Mouse (Mus musculus): ENCODE results near the gene Timm23.
"Not testable (repeated sequence)": the region's sequence is repeated elsewhere in the genome, so short reads cannot be mapped to it uniquely, and the experiment has no call there.

Gene Timm23

DNA sequence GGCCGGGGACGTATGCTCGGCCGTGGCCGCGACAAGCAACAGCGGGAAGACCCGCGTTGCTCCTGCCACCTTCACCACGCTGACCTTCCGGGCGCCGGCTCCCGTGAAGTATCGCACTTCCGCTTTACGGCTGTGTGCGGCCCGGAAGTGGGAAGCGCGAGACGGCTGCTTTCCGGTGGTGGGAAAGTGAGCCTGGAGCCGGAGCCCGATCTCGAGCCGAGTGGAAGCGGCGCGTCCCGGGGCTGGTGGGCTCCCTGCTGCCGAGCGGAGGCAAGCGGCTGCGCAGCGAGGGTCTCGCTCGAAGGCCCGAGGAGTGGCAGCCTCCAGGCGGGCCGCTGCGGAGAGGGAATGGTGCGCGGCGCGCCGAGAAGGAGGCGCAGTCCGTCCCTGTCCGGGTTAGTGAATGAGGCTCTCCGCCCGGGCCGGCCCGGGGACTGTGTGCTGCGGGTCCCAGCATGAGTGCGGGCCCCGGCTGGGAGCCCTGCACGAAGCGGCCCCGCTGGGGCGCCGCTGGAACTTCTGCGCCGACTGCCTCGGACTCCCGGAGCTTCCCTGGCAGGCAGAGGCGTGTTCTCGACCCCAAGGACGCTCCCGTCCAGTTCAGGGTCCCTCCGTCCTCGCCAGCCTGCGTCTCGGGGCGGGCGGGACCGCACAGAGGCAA lies at the start of gene Timm23, which contains the start of gene Parg:
Timm23 (minus strand) TSS at position 108 of the 661 bp plus-strand sequence.
Parg (plus strand) TSS at position 159 of the 661 bp plus-strand sequence.
- DNase-seq (ENCODE audit: low read depth, low spot score) = peak; percentile 88

DNA sequence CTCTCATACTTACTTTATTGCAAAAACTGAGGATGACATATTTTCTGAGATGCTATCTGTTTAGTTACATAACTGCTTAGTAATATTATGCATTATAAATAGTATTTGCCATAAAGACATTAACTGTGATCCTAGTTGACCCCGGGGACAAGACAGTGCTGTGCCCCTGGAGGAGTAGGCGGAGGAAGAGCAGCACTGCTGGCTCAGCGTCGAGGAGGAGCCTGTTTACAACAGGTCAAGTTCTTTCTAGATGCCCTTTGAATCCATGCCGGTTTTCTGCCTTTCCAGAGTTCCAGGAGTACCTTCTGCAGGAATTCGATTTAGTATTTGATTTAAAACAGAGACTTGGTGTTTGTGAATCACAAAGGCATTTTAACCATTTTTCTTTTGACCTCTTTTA lies 47.9 kb upstream of the Timm23 start:
- no peak for DNase-seq (ENCODE audit: low read depth, low spot score)

DNA sequence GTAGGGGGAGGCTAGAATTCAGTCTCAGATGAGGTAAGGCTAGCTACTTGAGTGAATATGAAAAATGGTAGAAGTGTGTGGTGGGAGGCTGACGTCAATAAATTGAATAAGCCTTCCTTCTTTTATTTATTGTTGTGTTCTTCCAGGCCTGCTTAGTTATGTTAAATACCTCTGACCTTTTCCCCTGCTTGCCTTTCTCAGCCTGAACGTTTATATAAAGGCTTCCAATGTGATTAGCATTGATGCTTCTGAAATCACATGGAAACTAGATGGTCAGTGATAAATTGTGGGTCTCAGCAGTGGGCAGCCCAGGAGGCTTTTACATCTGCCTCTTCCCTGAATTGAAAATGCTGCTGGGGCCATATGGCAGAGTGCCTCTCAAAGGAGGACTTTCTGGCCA lies 44.3 kb upstream of the Timm23 start:
- DNase-seq (ENCODE audit: low read depth, low spot score) = no peak

DNA sequence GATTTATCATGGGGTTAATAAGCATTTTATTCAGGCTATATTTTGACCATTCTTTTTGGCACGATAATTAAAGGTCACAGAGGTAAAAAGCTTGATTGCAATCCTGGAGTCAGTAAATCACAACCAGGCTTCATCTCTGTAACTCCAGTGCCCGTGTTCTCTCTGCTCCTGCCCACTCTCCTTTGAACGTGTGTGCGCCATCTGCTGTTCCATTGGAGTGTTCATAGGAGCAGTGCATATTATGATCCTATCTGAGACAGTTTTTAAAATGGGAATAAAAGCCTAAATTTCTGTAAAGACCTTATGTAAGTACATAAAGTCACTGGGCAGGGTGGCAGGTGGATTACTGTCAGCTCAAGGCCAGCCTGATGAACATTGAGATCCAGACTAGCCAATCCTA lies 40.7 kb upstream of the Timm23 start:
- no peak for DNase-seq (ENCODE audit: low read depth, low spot score)

DNA sequence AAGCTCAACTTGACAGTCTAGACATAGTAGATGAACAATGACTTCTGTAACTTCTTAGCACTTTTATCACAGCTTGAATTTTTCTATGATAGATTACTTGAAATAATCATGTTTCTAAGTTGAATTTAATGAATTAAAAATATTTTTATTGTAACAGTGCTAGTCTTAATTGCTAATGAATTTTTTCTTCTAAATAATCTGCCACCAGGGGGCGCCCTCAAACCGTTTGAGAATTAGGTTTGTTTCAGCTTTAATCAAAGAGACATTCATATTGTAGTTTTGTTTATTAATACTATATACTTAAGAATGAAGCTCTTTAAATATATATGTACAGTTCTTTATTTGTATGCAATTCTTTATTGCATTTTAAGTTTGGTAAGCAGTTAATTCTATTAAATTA lies 27.3 kb upstream of the Timm23 start:
- peak; percentile 41 for DNase-seq (ENCODE audit: low read depth, low spot score)

DNA sequence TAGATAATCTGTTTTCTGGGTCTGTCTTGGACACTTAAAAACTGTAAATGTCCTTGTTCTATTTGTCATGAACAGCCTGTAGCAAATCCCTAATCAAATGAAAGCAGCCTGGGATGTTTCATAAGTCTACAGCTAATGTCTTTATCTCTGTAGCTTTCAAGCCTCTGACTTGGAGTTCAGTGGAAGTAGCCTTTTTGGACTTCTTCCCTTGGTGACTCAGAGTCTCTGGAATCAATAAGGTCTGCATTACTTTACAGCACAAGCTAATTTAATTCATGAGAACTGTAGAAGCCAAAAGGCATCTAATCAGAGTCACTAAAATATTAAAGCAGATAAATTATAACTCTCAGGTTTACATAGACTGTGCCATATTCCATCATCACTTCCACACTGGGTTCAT lies 24.9 kb upstream of the Timm23 start:
- no peak for DNase-seq (ENCODE audit: low read depth, low spot score)

DNA sequence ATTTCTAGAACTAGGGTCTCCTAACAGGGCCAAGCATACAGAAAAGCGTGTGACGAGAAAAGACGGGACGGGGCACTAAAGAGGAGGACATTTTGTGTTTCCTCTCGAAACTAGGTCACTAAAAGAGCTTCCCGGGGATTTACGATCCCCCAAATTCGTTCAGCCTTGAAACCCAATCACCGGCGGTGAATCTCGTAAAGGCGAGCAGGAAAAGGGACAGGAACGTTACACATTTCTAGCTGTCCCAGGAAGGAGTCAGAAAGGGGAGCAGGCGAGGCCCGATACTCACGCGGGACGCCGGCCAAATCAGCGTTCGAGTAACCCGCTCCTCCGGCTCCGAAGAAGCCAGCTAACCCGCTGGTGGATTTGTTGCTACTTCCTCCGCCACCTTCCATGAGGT lies 344 bp downstream of the Timm23 start:
- DNase-seq (ENCODE audit: low read depth, low spot score) = peak; percentile 44

DNA sequence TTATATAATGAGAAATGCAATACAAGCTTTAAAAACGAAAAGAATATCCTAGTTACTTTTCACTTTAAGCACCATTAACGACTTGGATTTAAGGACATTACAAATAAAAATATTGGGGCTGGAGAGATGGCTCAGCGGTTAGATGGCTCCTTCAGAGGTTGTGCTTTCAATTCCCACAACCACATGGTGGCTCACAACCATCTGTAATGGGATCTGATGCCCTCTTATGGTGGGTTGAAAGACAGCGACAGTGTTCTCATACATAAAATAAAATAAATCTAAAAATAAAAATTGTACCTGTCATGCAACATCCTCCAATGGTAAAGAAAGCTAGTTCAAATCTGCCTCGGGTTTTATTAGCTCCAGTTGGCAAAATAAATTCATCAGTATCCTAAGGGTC lies 8.1 kb downstream of the Timm23 start:
- not testable (repeated sequence) for DNase-seq (ENCODE audit: low read depth, low spot score)

DNA sequence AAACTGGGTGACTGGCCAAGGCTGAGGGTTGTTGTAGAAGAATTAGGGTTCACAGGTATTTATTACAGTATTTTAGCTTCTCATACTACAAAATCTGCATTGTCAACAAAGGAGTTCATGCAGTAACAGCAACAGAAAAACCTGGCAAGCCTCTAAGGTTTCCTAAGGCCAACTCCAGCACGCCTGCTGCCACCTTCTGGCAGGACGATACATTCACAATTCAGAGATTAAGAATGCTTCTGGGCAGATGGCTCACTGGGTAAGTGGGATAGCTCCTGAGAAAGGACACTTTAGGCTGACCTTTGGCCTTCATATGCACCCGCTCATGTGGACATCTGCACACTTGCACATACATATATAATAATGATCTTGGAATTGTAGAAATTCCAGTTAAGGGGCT lies 9.3 kb downstream of the Timm23 start:
- DNase-seq (ENCODE audit: low read depth, low spot score) = peak; percentile 50

DNA sequence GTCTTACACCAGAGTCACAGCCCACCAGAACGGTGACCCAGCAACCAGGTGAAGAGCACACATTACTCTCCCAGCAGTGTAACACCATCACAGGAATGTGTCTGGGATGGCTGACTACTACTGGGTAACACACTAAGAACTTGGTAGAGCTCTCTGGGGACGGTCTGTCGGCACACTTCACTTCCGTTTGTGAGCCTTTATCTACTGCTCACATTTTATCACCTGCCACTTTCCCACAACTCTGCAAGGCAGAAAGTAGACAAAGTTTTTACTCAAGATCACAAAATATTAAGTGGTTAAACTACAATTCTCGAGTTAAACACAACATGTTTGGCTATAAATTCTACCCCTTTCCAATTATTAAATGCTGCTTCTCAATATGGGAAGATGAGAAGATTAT lies 9.8 kb downstream of the Timm23 start:
- DNase-seq (ENCODE audit: low read depth, low spot score) = no peak

DNA sequence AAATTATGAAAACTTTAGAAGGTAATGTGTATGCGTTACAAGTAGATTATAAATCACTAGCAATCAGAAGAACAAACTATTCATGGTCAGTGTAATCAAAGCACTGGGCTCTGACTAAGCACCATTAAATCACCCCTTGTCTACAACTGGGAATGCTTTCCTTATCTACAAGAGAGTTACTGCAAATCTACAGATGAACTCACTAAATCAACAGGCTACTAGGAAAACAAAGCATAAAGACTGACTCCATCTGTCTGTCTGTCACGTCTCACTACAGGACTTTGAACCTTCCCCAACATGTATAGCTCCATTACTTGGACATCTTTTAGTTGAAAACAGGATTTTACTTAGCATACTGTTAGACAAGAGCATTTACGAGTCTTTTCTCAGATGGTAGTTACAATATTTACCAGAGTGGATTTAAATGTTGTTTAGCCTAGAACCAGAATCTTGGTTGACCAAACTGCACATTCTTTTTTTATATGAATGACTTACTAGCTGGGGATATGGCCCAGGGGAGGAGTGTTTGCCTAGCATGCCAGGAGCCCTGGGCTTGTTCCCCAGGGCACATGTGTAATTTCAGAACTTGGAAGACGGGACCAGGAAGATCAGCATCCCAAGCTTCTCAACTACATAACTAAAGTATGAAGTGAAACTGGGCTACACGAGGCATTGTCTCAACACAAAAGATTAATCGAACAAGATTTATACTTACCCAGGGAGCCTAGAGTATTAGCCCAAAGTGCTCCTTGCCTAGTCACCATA lies 10.9 kb downstream of the Timm23 start:
- no peak for DNase-seq (ENCODE audit: low read depth, low spot score)

DNA sequence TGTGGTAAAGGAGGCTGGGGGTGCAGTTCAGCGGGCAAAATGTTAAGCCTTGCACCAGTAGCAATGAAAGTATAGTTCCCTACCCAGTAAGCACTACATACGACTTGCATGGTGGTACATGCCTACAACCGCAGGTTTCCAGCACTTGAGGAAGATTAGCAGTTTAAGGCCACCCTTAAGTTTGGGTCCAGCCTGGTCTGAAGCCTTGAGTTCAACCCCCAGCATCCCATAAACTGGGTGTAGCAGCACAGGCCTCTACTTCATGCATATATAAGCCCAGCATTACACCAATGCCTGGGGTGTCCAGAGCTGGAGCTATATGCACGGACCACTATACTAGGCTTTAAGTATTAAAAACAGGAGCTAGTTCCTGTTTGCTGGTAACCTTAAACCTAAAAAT lies 17.9 kb downstream of the Timm23 start:
- no peak for DNase-seq (ENCODE audit: low read depth, low spot score)

DNA sequence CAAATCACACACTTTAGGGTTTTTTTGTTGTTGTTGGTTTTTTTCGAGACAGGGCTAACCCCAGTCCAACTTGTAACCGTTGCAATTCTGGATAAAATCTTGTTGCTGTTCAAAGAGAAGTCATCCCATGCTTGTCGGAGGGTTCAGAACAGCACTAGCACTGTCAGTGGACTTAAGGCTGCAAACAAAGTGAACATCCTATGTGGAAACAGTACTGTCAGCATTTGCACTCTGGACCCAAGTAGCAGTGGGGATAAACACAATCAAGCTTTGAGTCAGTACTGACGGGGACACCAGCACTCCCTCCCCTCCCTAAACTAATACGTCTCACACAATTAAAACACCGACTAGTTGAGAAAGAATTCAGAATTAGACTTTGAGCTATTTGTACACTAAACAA lies 20.8 kb downstream of the Timm23 start:
- DNase-seq (ENCODE audit: low read depth, low spot score) = no peak

DNA sequence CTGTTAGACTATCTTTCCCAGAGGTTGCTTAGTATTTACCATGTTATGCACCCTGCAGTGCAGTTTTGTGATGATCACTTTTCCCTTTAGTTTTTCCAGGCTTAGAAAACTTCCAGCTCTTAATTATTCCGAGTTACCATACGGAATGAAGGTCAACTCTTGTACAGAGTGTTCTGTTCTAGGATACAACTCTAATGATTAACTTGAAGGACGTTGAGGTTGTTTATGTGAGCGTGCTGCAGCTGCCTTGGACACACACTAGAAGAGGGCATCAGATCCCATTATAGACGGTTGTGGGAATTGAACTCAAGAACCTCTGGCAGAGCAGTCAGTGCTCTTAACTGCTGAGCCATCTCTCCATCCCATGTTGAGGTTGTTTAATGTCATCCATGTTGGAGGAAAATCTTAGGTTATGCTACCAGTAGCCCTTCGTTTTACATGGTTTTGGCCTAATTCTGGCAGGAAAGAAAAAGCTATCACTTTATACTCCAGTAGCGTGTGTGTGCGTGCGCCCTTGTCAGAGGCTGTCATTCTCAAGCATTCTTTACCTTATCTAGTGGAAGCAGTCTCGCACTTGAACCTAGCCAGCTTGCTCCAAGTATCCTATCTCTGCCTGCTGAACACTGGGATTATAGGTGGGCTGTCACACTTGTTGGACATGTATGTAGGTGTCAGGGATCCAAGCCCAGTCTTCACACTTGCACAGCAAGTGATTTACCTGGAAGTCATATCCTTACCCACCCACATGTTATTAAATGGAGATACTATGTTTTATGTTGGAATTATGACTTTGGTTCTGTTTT lies 22.1 kb downstream of the Timm23 start:
- no peak for DNase-seq (ENCODE audit: low read depth, low spot score)

DNA sequence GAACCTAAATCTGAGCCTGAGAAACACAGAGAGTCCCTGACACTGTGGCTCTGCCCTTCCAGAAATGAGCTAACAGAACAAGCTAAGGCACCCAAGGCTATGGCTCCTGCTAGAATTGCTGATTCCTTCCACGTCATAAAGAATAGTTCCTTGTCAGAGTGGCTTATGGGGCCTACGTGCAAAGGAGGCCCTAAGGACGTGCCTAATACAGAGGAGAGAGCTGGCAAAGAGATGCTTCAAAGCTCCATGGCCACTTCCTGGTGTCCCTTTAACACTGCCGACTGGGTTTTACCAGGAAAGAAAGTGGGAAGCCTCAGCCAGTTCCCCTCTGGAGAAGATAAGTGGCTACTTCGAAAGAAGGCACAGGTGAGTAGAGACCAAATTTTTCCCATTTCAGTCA lies 25.1 kb downstream of the Timm23 start:
- DNase-seq (ENCODE audit: low read depth, low spot score) = not testable (repeated sequence)

DNA sequence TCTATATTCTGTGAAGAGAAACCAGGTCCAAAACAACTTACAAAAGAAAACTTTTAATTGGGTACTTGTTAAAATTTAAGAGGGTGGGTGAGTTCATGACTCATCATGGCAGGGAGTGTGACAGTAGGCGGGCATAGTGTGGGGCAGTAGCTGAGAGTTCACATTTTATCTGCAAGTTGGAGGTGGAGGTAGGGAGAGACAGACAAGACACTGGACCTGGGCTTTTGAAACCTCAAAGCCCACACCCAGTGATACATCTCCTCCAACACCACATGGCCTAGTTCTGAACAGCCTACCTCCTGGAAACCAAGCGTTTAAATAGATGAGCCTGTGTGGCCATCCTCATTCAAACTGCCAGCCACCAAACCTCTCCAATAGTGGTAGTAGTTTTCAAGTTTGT lies 26.4 kb downstream of the Timm23 start:
- no peak for DNase-seq (ENCODE audit: low read depth, low spot score)

DNA sequence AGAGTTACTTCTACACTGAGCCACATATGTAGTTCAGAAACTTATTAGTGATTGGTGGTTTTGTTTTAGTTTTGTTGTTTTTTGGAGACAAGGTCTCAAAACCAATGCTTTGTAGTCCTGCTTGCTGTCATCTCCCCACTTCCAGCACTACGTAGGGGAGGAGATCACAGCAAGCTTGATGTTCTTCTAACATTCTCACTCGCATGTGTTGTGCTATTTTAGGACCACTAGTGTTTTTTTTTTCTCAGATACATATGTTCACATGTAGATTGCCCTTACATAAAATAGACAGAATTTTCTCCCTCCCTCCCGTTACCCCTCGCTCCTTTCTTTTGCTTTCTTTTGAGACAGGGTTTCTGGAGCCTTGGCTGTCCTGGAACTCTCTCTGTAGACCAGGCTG lies 31.6 kb downstream of the Timm23 start:
- no peak for DNase-seq (ENCODE audit: low read depth, low spot score)

DNA sequence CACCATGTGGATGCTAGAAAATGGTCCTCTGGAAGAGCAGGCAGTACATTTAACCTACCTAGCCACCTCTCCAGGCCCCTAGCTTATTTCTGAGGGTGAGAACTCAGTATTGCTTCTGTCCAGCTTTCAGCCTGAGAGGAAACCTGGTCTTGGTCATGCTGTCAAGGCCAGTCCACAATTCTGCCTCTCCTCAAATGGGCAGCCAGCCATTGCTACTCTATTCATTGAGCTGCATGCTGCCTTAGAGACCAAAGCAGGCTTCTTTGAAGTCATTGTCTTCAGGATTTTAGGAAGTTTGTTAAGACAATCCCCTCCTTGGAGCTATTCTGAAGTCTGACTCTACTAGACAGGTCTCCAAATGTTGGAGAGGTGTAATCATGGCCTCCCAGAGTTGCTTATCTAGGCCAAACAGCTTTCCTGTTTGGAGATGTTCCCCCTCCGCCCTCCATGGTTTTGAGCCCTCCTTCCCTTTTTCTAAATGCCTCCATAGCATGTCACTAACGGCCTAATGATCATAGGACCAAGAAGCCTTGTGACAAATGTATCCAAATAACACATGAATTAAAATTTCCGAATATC lies 33.0 kb downstream of the Timm23 start:
- no peak for DNase-seq (ENCODE audit: low read depth, low spot score)

DNA sequence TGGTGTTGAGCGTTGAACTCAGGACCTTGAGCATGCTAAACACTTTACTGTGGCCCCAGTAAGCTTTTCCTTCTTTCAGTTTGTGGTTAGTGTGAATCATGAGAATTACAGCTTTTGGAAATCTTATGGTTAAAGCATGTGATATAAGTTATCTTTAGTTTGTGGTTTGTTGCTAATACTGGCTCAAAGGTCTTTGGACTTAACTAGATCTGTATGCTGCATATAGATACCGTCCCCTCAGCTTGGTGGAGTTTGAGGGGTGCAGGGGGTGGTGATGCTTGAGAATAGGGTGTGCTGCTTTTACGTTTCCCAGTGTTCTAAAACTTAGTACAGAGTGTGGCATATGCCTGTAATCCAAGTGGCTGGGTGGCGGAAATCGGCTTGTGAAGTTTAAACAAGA lies 34.4 kb downstream of the Timm23 start:
- DNase-seq (ENCODE audit: low read depth, low spot score) = no peak

DNA sequence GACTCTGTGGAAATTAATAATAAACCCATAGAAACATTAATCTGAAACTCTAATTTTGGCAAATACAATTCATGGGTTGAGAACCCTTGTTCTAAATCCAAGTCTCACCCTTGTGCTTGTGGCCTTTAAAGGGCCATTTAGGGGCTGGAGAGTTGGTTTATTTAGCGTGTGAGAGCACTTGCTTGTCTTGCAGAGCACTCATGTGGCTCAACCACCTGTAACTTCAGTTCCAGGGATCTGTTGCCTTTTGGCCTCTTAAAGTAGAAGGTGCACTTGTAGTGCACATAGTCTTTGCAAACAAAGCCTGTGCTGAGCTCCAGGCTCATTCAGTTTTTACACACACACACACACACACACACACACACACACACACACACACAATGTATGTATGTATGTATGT lies 34.9 kb downstream of the Timm23 start:
- DNase-seq (ENCODE audit: low read depth, low spot score) = no peak

DNA sequence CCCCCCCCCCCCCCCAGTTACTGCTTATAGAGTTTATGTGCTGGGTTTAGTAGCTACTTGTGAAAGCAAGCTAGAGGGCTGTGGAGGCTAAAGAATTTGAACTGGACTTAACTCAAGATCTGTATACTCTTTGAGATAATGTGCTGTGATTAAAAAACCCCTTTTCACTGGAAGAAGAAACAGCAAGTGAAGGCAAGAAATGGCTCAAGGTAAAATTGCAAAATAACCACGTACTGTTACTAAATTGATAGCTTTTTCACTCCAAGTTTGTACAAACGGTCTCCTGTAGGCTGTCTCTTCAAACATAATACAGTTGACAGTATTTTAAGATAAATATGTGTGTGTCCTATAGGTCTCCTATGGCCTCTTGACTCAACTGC lies 35.6 kb downstream of the Timm23 start:
- no peak for DNase-seq (ENCODE audit: low read depth, low spot score)
